Mouse (Mus musculus): ENCODE measurements around the gene Snx14. TPM values are rescaled to one million over a fixed set of nuclear protein-coding genes. Genes with fewer than 3 reads are reported as not detected.

The Snx14 gene
- polyA plus RNA-seq, 1 experiment from 2014 or later: 28.0 TPM

DNA sequence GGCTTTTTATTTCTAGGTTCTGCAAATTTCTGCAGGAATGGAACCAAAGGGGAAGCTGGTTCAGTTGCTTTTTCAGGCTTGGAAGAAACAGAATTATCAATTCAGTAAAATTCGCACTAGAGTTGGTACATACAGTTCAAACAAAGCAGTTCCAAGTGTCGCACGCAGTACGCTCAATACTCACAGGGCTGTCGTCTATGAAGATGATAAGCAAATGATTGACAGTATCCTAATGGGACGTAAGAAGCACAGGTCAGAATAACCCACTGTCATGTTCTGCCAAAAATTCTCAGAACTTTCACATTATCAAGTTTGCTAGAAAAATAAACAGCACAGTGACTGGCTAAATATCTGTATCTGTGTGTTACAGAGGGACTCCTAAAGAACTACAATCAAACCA lies 34.2 kb downstream of the Snx14 start:
- Histone ChIP-seq H3K4me3 (ENCODE audit: low read length) (no peak overlapping the region), H3K27me3 (ENCODE audit: control insufficient read depth, insufficient read depth, low read length) (no peaks in the 10 kb centered on the region), H3K27ac (ENCODE audit: low read depth, low read length) (no peak overlapping the region), H3K36me3 (ENCODE audit: control insufficient read depth, insufficient read depth, low read length) (peaks cover 19% of the 10 kb centered on the region), H3K4me1 (ENCODE audit: control insufficient read depth, insufficient read depth, low read length) (no peaks in the 10 kb centered on the region), H3K9me3 (ENCODE audit: control insufficient read depth, low read length) (no peaks in the 10 kb centered on the region), H3K4me2 (replicated peaks; ENCODE audit: low read depth, low read length) (no peak overlapping the region), H3K9ac (ENCODE audit: low read depth, low read length) (no peak overlapping the region)
- no peak for ATAC-seq (ENCODE audit: low FRiP score, low TSS enrichment)
- WGBS: 92% methylated on average over 6 of the region's 6 CpGs

DNA sequence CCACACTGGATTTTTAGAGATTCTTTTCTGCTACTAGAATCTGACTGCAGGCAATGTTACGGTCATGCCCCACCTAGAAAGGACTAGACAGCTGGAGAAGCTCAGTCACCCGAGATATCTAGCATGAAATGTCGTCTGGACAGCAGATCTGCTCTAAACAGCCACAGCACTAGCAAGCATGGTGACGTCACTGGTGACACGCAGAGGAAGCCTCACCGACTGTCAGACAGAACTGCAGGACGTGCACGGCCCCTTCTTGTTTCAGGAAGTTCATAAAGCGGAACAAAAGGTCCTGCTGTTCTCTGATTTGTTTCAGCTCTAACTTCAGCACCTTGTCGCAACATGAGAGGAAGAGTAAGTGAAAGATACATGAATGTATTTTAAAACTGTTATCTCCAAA lies 34.7 kb downstream of the Snx14 start:
- Histone ChIP-seq H3K9me3 (ENCODE audit: control insufficient read depth, low read length) (no peaks in the 10 kb centered on the region), H3K27ac (ENCODE audit: low read depth, low read length) (no peak overlapping the region), H3K4me1 (ENCODE audit: control insufficient read depth, insufficient read depth, low read length) (no peaks in the 10 kb centered on the region), H3K27me3 (ENCODE audit: control insufficient read depth, insufficient read depth, low read length) (no peaks in the 10 kb centered on the region), H3K36me3 (ENCODE audit: control insufficient read depth, insufficient read depth, low read length) (peaks cover 19% of the 10 kb centered on the region), H3K4me3 (ENCODE audit: low read length) (no peak overlapping the region), H3K4me2 (replicated peaks; ENCODE audit: low read depth, low read length) (no peak overlapping the region), H3K9ac (ENCODE audit: low read depth, low read length) (no peak overlapping the region)
- ATAC-seq (ENCODE audit: low FRiP score, low TSS enrichment): peak; percentile 49; the same call in 1 of the 2 replicates
- 66% methylated on average over 10 of the region's 10 CpGs for WGBS

DNA sequence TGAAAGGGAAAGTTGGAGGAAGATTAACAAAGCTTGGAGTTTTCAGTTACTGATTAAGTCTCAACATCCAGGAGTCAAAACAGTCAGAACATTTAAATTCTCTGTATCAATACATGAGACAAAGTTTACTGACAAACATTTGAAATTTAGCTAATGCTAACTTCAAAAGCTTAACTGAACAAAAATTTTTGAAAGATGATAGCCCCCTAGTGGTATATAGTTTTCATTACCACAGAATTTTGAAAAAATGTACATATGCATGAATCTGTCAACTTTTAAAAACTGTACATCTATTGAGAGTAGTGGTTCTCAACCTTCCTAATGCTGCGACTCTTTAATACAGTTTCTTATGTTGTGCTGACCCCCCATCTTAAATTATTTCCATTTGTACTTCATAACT lies 40.3 kb downstream of the Snx14 start:
- H3K36me3 ChIP-seq (ENCODE audit: control insufficient read depth, insufficient read depth, low read length): peaks cover 19% of the 10 kb centered on the region
- no peak for ATAC-seq (ENCODE audit: low FRiP score, low TSS enrichment)
- no peaks in the 10 kb centered on the region for H3K9me3 ChIP-seq (ENCODE audit: control insufficient read depth, low read length)
- no peaks in the 10 kb centered on the region for H3K27me3 ChIP-seq (ENCODE audit: control insufficient read depth, insufficient read depth, low read length)
- no peak overlapping the region for H3K4me2 ChIP-seq (replicated peaks; ENCODE audit: low read depth, low read length)
- no peak overlapping the region for H3K27ac ChIP-seq (ENCODE audit: low read depth, low read length)
- WGBS: 92% methylated on average over 1 of the region's 1 CpGs
- H3K4me1 ChIP-seq (ENCODE audit: control insufficient read depth, insufficient read depth, low read length): no peaks in the 10 kb centered on the region
- no peak overlapping the region for H3K9ac ChIP-seq (ENCODE audit: low read depth, low read length)
- H3K4me3 ChIP-seq (ENCODE audit: low read length): no peak overlapping the region

DNA sequence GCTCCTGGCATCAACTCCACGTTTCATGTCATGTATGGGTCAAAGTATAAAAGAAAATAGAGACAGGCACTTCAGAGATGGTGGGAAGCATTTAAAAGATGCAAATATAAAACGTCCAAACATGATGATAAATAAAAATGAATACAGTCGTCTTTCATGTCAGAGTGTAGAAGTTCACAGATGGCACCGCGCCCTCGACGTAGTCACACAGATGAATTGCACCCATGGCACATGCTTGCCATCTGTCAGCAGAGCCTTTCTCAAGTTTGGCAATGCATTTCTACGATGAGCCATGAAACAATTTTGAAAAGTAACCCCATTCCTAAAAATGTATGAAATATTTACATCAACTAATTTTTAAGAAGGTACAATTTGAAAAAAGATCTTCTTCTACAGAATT lies 43.9 kb downstream of the Snx14 start:
- no peaks in the 10 kb centered on the region for H3K4me1 ChIP-seq (ENCODE audit: control insufficient read depth, insufficient read depth, low read length)
- H3K9me3 ChIP-seq (ENCODE audit: control insufficient read depth, low read length): no peaks in the 10 kb centered on the region
- no peaks in the 10 kb centered on the region for H3K27me3 ChIP-seq (ENCODE audit: control insufficient read depth, insufficient read depth, low read length)
- WGBS: 92% methylated on average over 8 of the region's 8 CpGs
- ATAC-seq (ENCODE audit: low FRiP score, low TSS enrichment): no peak
- H3K9ac ChIP-seq (ENCODE audit: low read depth, low read length): no peak overlapping the region
- no peak overlapping the region for H3K27ac ChIP-seq (ENCODE audit: low read depth, low read length)
- H3K4me3 ChIP-seq (ENCODE audit: low read length): no peak overlapping the region
- H3K36me3 ChIP-seq (ENCODE audit: control insufficient read depth, insufficient read depth, low read length): peaks cover 9% of the 10 kb centered on the region; the same call in 1 of the 2 replicates
- no peak overlapping the region for H3K4me2 ChIP-seq (replicated peaks; ENCODE audit: low read depth, low read length)

DNA sequence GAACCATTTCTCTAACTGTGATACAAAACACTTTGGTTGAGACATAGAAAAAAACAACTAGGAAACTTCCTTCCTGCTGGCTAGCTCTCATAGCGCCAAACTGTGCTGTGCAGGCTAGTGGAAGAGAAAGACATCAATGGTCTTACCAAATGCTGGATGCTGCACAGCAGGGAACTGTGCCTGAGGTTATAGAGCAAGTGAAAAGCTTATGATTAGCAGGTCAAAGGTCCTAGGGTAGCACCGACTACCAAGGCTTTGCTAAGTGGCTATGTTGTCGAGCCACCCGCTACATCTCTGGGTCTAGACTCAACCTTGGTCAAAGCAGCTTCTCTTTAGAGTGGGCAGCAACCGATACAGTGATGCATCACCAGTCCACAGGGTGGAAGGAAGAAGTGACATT lies 49.9 kb downstream of the Snx14 start:
- 90% methylated on average over 5 of the region's 5 CpGs for WGBS
- no peaks in the 10 kb centered on the region for H3K9me3 ChIP-seq (ENCODE audit: control insufficient read depth, low read length)
- no peak overlapping the region for H3K27ac ChIP-seq (ENCODE audit: low read depth, low read length)
- no peak overlapping the region for H3K4me2 ChIP-seq (replicated peaks; ENCODE audit: low read depth, low read length)
- H3K36me3 ChIP-seq (ENCODE audit: control insufficient read depth, insufficient read depth, low read length): peaks cover 8% of the 10 kb centered on the region; the same call in 1 of the 2 replicates
- H3K27me3 ChIP-seq (ENCODE audit: control insufficient read depth, insufficient read depth, low read length): no peaks in the 10 kb centered on the region
- ATAC-seq (ENCODE audit: low FRiP score, low TSS enrichment): no peak
- no peak overlapping the region for H3K4me3 ChIP-seq (ENCODE audit: low read length)
- H3K4me1 ChIP-seq (ENCODE audit: control insufficient read depth, insufficient read depth, low read length): no peaks in the 10 kb centered on the region
- no peak overlapping the region for H3K9ac ChIP-seq (ENCODE audit: low read depth, low read length)

DNA sequence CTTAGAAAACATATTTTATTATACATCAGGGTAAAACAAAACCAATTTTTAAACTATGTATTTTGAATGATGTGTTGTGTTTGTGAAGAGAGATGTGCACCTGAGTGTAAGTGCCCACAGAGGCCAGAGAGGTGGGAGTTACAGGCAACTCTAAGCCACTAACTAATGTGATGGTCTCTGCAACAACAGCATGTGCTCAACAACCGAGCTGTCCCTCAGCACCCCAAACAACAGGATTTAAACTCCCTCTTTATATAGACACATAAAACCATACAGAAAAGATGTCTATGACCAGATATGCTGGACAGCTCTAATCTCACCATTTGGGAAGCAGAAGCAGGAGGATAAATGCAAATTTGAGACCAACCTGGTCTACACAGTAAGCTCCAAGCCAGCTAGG lies 58.2 kb downstream of the Snx14 start:
- H3K36me3 ChIP-seq (ENCODE audit: control insufficient read depth, insufficient read depth, low read length): peaks cover 26% of the 10 kb centered on the region; the same call in 1 of the 2 replicates
- 82% methylated on average over 1 of the region's 1 CpGs for WGBS

DNA sequence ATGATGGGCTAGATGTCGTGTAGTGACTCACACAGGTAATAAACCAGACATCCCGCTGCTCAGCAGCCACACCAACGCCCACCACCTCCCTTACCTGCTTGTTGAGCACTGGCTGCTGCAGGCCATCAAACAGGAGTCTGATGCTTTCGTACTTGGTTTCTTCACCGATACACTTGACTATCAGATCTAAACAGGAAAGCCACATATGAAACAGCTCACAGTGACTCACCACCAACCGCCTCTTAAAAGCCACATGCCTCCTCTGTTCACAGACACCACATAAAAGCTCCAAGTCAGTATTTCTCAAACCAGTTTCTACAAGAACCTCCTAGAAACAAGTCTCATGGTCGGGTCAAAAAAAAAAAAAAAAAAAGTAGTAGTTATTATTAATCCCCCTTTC lies 58.7 kb downstream of the Snx14 start:
- 72% methylated on average over 7 of the region's 7 CpGs for WGBS
- Histone ChIP-seq H3K4me1 (ENCODE audit: control insufficient read depth, insufficient read depth, low read length) (no peaks in the 10 kb centered on the region), H3K27ac (ENCODE audit: low read depth, low read length) (no peak overlapping the region), H3K9ac (ENCODE audit: low read depth, low read length) (no peak overlapping the region), H3K27me3 (ENCODE audit: control insufficient read depth, insufficient read depth, low read length) (no peaks in the 10 kb centered on the region), H3K36me3 (ENCODE audit: control insufficient read depth, insufficient read depth, low read length) (peaks cover 26% of the 10 kb centered on the region; the same call in 1 of the 2 replicates), H3K4me2 (replicated peaks; ENCODE audit: low read depth, low read length) (no peak overlapping the region), H3K9me3 (ENCODE audit: control insufficient read depth, low read length) (no peaks in the 10 kb centered on the region), H3K4me3 (ENCODE audit: low read length) (no peak overlapping the region)
- ATAC-seq (ENCODE audit: low FRiP score, low TSS enrichment): no peak

More for the DNA sequence above, 58.2 kb downstream of the Snx14 start:
- Histone ChIP-seq H3K9me3 (ENCODE audit: control insufficient read depth, low read length) (no peaks in the 10 kb centered on the region), H3K4me2 (replicated peaks; ENCODE audit: low read depth, low read length) (no peak overlapping the region), H3K27ac (ENCODE audit: low read depth, low read length) (no peak overlapping the region), H3K4me1 (ENCODE audit: control insufficient read depth, insufficient read depth, low read length) (no peaks in the 10 kb centered on the region), H3K9ac (ENCODE audit: low read depth, low read length) (no peak overlapping the region), H3K4me3 (ENCODE audit: low read length) (no peak overlapping the region), H3K27me3 (ENCODE audit: control insufficient read depth, insufficient read depth, low read length) (no peaks in the 10 kb centered on the region)
- no peak for ATAC-seq (ENCODE audit: low FRiP score, low TSS enrichment)

DNA sequence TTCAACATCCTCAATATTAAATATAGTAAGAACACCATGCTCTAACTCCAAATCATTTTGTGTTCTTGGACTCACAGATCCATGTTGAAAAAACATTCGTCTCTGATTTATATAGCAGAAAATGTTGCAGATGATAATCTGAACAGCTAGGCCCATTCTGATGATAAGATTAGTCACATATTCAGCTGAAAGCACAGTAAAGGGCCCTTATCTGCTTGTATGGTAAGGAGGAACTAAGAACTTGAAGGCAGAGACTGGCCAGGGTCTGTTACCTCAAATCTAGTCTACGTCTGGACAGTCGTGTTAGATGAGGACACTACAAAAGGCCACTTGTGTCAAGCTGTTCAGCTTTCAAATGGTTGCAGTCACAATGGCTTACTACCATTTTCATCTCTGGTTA lies 59.7 kb downstream of the Snx14 start:
- no peaks in the 10 kb centered on the region for H3K4me1 ChIP-seq (ENCODE audit: control insufficient read depth, insufficient read depth, low read length)
- no peak for ATAC-seq (ENCODE audit: low FRiP score, low TSS enrichment)
- no peak overlapping the region for H3K4me2 ChIP-seq (replicated peaks; ENCODE audit: low read depth, low read length)
- no peaks in the 10 kb centered on the region for H3K9me3 ChIP-seq (ENCODE audit: control insufficient read depth, low read length)
- no peak overlapping the region for H3K27ac ChIP-seq (ENCODE audit: low read depth, low read length)
- no peaks in the 10 kb centered on the region for H3K27me3 ChIP-seq (ENCODE audit: control insufficient read depth, insufficient read depth, low read length)
- H3K9ac ChIP-seq (ENCODE audit: low read depth, low read length): no peak overlapping the region
- peaks cover 24% of the 10 kb centered on the region; the same call in 1 of the 2 replicates for H3K36me3 ChIP-seq (ENCODE audit: control insufficient read depth, insufficient read depth, low read length)
- no peak overlapping the region for H3K4me3 ChIP-seq (ENCODE audit: low read length)
- 81% methylated on average over 3 of the region's 3 CpGs for WGBS

DNA sequence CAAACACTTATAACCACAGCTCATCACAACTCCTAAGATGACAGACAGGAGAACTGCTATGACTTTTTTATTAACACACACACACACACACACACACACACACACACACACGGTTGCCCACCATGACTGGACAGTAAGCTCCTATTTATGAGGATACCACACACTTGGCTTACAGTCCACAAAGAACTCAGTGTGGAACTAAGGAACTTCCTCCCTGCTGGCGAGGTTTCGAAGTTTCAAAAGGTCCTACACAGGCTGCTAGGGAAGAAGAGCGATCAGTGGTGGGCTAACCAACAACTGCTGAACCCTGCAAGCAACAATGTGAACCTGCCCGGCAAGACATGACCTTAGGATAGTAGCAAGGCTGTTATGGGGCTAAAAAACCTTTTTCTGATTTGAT lies 61.3 kb downstream of the Snx14 start:
- no peak overlapping the region for H3K27ac ChIP-seq (ENCODE audit: low read depth, low read length)

More for the DNA sequence above, 61.3 kb downstream of the Snx14 start:
- Histone ChIP-seq H3K4me1 (ENCODE audit: control insufficient read depth, insufficient read depth, low read length) (no peaks in the 10 kb centered on the region), H3K27me3 (ENCODE audit: control insufficient read depth, insufficient read depth, low read length) (no peaks in the 10 kb centered on the region), H3K9me3 (ENCODE audit: control insufficient read depth, low read length) (no peaks in the 10 kb centered on the region), H3K9ac (ENCODE audit: low read depth, low read length) (no peak overlapping the region), H3K36me3 (ENCODE audit: control insufficient read depth, insufficient read depth, low read length) (peaks cover 15% of the 10 kb centered on the region; the same call in 1 of the 2 replicates), H3K4me2 (replicated peaks; ENCODE audit: low read depth, low read length) (no peak overlapping the region), H3K4me3 (ENCODE audit: low read length) (no peak overlapping the region)
- no peak for ATAC-seq (ENCODE audit: low FRiP score, low TSS enrichment)
- WGBS: 86% methylated on average over 5 of the region's 5 CpGs

Data from kidney, embryonic 14.5 days (tissue).